Mouse (Mus musculus) cerebellum, postnatal 4 days (tissue): Measurements from ENCODE around the gene Eif2ak2.
A peak's percentile ranks its signal among the peaks of the same experiment; 100 is the strongest.

Experiments
- DNase-seq, 2 experiments: peaks; one replicate each; pipeline ENCODE4 v3.0.0; 2022; ENCODE audit warnings: low spot score in 2 of 2, mixed read lengths in 1 of 2

Gene Eif2ak2

GRCm38 (mm10) chr17:78882401-78883112, at the start of gene Eif2ak2:
Gene Eif2ak2 (minus strand): TSS chr17:78882573.
- DNase-seq: peak; percentile 44 to 62

DNA sequence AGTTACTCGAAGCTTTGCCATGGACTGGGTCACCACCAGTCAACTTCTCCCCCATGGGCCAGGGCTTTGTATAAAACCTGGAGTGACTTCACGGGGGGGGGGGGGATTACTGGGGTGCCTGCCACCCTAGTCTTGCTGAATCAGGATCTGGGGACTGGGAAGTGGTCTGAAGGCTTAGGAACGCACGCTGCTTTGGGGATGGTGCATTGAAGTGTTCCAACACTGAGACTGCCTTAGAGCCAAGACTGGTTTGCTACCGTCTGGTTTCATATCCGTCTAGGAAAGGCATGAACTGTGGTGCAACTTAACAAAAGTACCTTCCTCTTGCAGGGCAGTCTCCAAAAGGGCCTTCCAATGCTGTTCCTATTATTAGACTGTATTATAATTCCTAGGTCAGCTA, 35.3 kb upstream of the Eif2ak2 start:
- DNase-seq: no peak

GRCm38 (mm10) chr17:78916899-78917298, 34.5 kb upstream of the Eif2ak2 start:
- DNase-seq: no peak

DNA sequence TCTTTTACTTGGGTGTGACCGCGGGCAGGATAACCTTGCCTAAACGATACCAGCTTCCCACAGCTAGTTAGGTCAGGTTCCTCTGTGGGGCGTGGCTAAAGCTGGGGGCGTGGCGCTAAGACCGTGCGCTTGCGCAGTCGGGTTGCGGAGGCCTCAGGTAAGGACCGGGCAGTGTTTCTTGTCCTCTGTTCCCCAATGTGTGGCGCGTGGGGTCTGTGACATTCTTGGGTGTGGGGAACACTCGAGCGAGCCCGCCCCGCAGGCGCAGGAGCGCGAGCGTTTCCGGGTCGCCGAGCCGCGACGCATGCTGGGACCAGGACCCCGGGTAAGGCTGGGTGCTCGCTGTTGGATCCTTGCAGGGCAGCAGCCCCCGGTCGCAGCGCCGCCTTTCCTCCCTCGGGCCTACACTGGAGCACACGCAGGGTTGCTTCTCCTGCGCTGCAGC, 34.0 kb upstream of the Eif2ak2 start, which contains the start of gene Cebpzos:
Cebpzos (plus strand) TSS at position 132 of the 445 bp plus-strand sequence.
- DNase-seq: peak; percentile 72 to 76

GRCm38 (mm10) chr17:78915772-78916171, 33.4 kb upstream of the Eif2ak2 start:
- no peak for DNase-seq

DNA sequence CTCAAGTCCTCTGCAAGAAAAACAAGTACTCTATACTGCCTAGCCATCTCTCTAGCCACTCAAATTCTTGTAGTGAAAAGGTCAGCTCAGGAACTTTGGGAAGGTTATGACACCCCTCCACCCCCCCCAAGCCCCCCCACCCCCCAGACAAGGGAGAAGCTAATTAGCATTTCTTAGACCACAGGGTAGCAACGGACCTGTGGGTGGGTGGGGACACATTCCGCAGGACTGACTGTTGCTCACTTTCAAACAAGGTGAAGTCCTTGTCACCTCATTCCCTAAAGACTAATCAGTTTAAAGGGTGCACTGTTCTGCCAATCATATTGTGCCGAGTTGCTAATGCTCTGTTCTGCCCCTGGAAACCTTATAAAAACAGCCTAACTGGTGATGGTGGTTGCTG, 31.5 kb upstream of the Eif2ak2 start:
- no peak for DNase-seq

GRCm38 (mm10) chr17:78912861-78913281, 30.5 kb upstream of the Eif2ak2 start:
- DNase-seq: peak in 1 of 2 experiments; percentile 47

DNA sequence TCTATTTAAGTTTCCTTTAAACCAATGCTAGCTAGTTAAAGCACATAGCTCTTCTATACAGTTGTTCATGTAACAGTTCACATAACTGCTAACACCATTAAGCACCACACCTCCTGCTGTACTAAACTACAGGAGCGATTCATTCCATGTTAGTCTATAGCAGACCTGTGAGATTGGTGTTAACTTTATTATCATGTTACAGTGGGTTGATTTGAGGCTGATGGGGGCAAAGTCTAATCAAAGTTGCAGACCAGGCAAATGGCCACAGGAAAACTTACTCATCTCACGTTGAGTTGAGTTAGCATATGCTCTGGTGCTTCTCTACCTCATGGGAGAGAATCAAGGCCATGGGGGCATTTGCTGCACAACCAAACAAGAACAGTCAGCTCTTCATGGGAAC, 27.0 kb upstream of the Eif2ak2 start:
- DNase-seq: no peak

DNA sequence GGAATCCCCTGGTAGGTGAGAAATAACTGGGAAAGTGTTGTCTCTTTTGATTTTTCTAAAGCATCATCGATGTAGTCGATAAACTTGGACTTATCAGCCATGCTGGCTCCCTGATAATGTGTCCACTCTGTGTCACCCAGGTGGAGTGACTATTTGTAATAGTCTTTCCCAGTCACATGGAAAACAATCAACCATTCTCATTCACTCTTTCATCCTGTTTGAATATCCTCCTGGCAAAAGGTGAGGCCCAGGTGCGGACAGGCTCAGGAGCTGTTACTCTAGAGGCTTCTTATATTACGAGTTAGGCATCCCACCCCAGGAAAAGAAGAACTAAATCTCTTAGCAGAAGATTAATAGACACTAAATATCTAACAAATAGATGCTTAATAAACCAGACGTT, 24.5 kb upstream of the Eif2ak2 start, which contains the start of gene Sult6b1:
Sult6b1 (minus strand) TSS at position 101 of the 400 bp plus-strand sequence.
- no peak for DNase-seq

DNA sequence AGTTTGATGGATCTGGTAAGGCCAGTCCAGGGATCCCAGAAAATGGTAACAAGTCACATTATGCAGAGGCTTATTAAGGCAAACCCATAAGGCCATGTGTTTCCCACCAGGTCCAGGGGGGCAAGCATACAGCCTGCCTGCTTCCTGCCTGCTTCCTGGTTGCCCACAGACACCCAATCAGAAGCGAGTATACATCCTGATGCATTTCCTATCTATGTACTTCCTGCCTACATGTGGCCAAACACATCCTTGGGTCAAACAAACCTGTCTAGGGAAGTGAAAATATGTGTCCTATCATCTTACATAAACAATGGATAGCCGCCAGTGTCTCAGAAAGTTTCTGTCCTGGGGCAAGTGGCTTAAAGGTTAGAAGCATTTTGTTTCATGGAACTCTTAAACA, 20.8 kb upstream of the Eif2ak2 start:
- DNase-seq: no peak

GRCm38 (mm10) chr17:78895394-78895793, 13.0 kb upstream of the Eif2ak2 start:
- peak in 1 of 2 experiments; percentile 29 for DNase-seq

DNA sequence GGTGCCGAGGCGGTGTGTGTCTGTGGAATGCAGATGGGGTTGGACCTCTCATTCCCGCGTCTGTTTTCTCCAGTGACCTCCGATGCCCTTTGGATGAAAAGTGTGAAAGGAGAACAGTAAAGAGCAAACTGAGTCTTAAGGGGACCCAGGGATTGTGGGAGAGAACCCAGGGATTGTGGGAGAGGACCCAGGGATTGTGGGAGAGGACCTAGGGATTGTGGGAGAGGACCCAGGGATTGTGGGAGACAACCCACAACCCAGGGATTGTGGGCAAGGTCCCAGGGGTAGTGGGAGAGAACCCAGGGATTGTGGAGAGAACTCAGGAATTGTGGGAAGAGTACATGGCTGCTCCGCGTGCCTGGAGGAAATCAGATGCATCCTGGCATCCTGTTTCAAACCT, 12.6 kb upstream of the Eif2ak2 start:
- DNase-seq: no peak

DNA sequence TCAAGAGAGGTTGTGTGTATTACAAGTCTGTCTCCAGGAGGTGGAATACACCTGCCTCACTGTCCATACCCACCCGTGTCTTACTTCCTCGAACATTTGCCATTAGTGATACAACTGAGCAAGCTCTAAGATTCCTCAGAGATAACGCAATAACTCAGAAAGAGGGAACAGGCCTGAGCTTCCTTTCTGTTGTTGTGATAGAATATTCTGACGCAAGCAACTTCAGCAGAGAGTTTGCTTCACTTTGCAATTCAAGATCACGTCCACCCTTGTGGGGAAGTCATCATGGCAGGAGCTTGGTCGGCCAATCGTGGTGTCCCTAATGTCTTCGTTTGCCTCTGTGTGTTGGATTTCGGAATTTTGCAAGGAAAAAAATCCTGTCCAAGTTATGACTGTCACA, 8.6 kb upstream of the Eif2ak2 start:
- no peak for DNase-seq

DNA sequence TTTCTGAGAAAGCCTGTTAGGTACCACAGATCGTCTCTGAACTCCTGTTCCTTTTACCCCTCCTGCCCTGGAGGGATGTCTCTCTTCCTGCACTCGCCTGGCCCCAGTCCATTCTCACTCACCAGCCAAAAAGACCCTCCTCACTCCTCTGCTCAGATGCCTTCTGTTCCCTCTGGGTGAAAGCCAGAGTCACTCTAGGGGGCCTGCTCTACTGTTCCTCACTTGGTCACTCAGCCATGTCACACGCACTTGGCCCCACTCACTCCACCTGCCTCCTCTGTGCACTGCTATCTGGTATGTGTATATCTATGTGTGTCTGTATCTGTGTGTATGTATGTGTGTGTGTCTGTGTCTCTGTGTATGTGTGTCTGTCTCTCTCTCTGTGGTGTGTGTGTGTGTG, 6.8 kb upstream of the Eif2ak2 start:
- peak; percentile 35 to 84 for DNase-seq

DNA sequence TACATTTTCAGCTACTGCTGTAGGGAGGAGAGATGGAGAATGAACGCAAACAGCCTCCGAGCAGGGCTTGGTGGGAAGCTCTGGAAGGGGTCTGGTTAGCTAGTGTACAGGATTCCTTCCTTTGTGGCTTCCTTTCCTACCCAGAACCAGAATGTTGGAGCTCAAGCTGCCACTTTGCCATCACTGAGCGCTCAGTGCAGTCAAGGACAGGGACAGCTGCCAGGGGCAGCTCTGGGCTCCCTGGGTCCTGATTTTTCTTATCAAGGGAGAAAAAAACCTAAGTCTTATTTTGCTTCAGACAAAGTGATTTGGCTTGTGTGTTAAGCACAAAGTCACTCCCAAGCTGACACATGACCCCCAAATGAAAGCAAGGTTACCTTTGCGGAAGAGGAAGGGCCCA, 6.2 kb upstream of the Eif2ak2 start:
- DNase-seq: no peak

- no peak for DNase-seq
Observed at GRCm38 (mm10) chr17:78885286-78886065, 3.1 kb upstream of the Eif2ak2 start.

DNA sequence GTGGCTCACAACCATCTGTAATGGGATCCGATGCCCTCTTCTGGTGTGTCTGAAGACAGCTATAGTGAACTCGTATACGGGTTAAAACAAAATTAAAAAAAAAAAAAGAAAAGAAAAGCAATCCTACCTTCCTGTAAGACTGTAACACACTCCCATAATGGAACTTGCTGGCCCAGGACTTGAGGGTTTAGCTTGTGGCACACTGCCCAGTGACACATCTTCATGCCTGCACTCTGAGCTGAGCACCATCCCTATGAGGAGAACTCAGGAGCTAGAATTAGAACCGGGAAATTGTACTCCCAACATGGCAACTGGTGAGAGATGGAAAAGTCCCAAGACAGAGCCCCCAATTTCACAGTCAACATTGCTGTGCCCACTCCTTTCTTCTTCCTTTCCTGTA, 918 bp upstream of the Eif2ak2 start:
- no peak for DNase-seq

DNA sequence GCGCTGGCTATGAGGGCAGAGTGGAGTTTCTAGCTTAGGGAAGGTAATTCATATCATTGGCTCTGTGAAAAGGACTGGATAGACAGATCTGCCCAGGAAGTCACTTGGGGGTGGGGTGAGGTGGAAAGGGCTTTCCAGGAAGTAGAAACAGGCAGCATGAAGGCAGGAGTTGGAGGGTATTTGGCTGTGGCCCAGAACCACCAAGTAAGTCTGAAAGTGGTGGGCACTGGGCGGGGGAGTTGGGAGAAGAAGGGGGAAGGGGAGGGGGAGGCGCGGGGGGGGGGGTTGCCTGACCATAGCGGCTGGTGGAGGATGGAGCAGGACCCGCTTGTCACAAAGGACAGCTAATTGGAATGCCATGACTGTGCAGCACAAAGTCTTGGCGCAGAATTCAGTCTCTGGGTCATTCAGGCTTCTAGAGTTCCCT, 482 bp downstream of the Eif2ak2 start:
- DNase-seq: no peak

GRCm38 (mm10) chr17:78873886-78874285, 8.5 kb downstream of the Eif2ak2 start:
- DNase-seq: no peak

GRCm38 (mm10) chr17:78856243-78856642, 26.1 kb downstream of the Eif2ak2 start:
- no peak for DNase-seq

- DNase-seq: no peak
Observed at GRCm38 (mm10) chr17:78842271-78842928, 40.0 kb downstream of the Eif2ak2 start.

GRCm38 (mm10) chr17:78836056-78836455, 46.3 kb downstream of the Eif2ak2 start:
- no peak for DNase-seq
